Mouse (Mus musculus): ENCODE data around the gene Spata45.

Gene Spata45

GRCm38 (mm10) chr1:191042106-191042505, 5.7 kb downstream of the Spata45 start:
- no peak for DNase-seq

GRCm38 (mm10) chr1:191042688-191043087, 6.2 kb downstream of the Spata45 start:
- DNase-seq = no peak

- no peak for DNase-seq
Measured at GRCm38 (mm10) chr1:191045264-191045663, 8.8 kb downstream of the Spata45 start.

- DNase-seq = peak; percentile 16 to 26
Measured at GRCm38 (mm10) chr1:191046231-191046824, 9.9 kb downstream of the Spata45 start.

GRCm38 (mm10) chr1:191053555-191053954, 17.1 kb downstream of the Spata45 start:
- no peak for DNase-seq

GRCm38 (mm10) chr1:191054870-191055532, 18.6 kb downstream of the Spata45 start:
- DNase-seq = no peak

- no peak for DNase-seq
Measured at GRCm38 (mm10) chr1:191055533-191055873, 19.1 kb downstream of the Spata45 start.

- DNase-seq = no peak
Measured at GRCm38 (mm10) chr1:191057461-191057860, 21.0 kb downstream of the Spata45 start.

- DNase-seq = no peak
Measured at GRCm38 (mm10) chr1:191062241-191062780, 25.9 kb downstream of the Spata45 start.

- DNase-seq = peak; percentile 80 to 88
Measured at GRCm38 (mm10) chr1:191062781-191063485, 26.5 kb downstream of the Spata45 start, which contains the start of the genes Tatdn3 and Nsl1. Gene Tatdn3, minus strand, starts transcription at chr1:191062932. Gene Nsl1, plus strand, starts transcription at chr1:191063012.

GRCm38 (mm10) chr1:191063700-191064099, 27.3 kb downstream of the Spata45 start:
- DNase-seq = no peak

GRCm38 (mm10) chr1:191064535-191064934, 28.1 kb downstream of the Spata45 start:
- no peak for DNase-seq

- DNase-seq = no peak
Measured at GRCm38 (mm10) chr1:191065188-191065587, 28.7 kb downstream of the Spata45 start.

- DNase-seq = peak in 1 of 2 experiments; percentile 23
Measured at GRCm38 (mm10) chr1:191068377-191068776, 31.9 kb downstream of the Spata45 start.

- no peak for DNase-seq
Measured at GRCm38 (mm10) chr1:191070259-191070658, 33.8 kb downstream of the Spata45 start.

GRCm38 (mm10) chr1:191071613-191072012, 35.2 kb downstream of the Spata45 start:
- peak in 1 of 2 experiments; percentile 18 for DNase-seq

GRCm38 (mm10) chr1:191072329-191072913, 36.0 kb downstream of the Spata45 start:
- peak; percentile 10 to 13 for DNase-seq

- DNase-seq = peak; percentile 88 to 89
Measured at GRCm38 (mm10) chr1:191073001-191073400, 36.6 kb downstream of the Spata45 start.

GRCm38 (mm10) chr1:191073486-191073885, 37.0 kb downstream of the Spata45 start:
- DNase-seq = no peak

- DNase-seq = peak; percentile 64 to 70
Measured at GRCm38 (mm10) chr1:191075199-191075883, 38.9 kb downstream of the Spata45 start.

- no peak for DNase-seq
Measured at GRCm38 (mm10) chr1:191083230-191083629, 46.8 kb downstream of the Spata45 start.

GRCm38 (mm10) chr1:191084951-191085559, 48.6 kb downstream of the Spata45 start:
- DNase-seq = peak; percentile 24 to 72
